Mouse (Mus musculus): ENCODE measurements around the gene Olfr136.

Gene Olfr136

DNA sequence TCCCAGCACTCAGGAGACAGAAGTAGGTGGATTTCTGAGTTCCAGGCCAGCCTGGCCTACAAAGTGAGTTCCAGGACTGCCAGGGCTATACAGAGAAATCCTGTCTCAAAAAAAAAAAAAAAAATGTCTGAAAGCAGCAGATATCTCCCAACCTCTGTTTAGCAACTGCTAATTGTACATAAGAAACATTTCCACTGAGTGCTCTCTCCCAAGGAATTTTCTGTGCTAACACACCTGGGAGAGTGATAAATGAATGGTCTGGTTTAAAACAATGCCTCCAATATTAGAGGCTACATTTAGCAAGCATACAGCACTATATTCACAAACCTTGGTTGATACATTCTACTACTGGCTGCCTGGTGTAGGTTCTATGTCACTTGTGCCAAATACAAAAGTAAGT, at the start of gene Olfr136:
Gene Olfr136, plus strand, starts transcription at position 301 of the 400 bp plus-strand sequence.
- DNase-seq (ENCODE audit: low read depth, low spot score), result no peak

DNA sequence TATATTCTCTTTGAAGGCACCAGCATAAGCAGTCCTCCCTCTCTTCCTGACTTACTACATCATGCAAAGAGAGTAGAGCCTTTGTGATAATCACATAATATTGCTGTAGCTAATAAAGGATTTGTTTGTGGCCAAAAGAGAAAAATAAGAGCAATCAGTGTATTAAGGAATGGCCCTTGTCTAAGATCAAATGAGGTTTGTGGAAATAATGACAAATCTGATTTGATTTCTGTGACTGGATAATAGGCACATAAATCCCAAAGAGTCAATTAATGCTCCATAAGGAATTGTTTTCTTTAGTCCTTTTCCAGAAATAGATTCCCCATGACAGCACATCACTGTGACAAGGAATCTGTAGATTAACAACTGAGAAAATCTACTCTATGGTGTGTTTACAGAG, 22.2 kb upstream of the Olfr136 start, which contains the start of gene Olfr137:
Gene Olfr137, minus strand, starts transcription at position 101 of the 400 bp plus-strand sequence.
- DNase-seq (ENCODE audit: low read depth, low spot score), result no peak

Data from skeletal muscle tissue, adult 2 months (tissue).